Mouse (Mus musculus): ENCODE data around the gene Col8a2.

The Col8a2 gene

DNA sequence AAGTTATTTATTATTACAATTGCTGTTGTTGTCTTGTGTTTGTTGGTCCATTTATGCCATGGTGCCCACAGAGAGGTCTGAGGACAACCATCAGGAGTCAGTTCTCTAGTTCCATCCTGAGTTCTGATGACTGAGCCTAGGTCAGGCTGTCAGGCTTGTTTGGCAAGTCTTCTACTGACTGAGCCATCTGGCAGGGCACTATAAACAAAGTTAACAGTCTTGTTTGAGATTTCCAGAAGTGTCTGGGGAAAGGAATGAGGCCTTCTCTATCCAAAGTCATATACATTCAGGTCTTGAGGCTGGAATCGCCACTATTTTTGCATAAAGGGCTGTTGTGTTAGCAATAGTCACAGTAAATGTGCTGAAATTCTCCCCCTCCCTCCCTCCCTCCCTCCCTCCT lies 45.2 kb downstream of the Col8a2 start:
- no peak for DNase-seq (ENCODE audit: inconsistent ontology term)

DNA sequence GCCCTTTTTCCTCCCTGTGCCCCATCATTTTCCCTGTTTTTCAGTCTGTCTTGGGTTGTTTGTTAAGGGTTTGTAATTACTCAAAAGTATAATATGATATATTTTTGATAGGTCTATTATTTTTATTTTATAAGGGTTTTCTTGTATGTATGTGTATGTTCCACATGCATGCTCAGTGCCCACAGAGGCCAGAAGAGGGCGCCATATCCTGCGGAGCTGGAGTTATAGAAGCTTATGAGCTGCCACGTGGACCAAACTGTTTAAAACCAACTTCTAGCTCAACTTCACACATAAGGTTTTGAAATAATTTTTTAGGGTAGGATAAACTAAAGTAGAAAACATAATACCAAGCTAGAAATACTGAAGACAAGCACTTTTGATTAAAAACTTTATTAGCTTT lies 45.8 kb downstream of the Col8a2 start:
- DNase-seq (ENCODE audit: inconsistent ontology term), result no peak

DNA sequence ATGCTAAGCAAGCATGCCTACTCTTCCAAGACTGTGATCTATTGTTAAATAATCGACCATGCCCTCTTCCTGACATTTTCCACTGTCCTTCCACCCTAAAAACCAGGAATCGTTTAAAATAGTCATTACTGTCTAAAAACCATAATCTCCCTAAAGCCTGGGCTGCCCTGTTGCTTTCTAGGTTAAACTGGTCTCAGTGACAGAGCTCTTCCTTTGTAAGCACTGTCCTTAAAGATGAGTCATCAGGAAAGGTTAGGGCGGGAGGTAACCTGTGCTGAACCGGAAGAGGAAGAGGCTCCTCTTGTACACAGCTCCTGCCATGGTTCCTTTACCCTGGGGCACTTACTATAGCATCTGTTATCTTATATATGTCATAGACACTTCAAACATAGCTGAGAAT lies 52.9 kb downstream of the Col8a2 start:
- DNase-seq (ENCODE audit: inconsistent ontology term), result no peak

DNA sequence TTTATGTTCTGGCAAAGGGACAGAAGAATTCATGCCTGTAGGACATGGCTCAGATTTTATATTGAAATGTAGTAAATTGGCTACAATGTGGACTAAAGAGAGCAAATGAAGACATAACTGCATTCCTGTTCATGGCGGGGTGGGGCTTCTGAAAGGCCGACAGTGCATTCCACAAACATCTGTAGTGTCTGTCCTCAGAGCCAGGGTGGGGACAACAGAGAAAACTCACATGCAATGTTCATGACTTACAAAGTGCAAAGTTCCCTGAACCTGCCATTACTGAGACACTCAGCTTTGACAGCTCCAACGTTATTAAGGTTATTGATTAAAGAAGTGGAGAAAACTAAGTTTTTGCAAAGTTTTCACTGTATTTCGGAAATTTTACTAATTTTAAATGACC lies 56.9 kb downstream of the Col8a2 start:
- DNase-seq (ENCODE audit: inconsistent ontology term), result no peak

DNA sequence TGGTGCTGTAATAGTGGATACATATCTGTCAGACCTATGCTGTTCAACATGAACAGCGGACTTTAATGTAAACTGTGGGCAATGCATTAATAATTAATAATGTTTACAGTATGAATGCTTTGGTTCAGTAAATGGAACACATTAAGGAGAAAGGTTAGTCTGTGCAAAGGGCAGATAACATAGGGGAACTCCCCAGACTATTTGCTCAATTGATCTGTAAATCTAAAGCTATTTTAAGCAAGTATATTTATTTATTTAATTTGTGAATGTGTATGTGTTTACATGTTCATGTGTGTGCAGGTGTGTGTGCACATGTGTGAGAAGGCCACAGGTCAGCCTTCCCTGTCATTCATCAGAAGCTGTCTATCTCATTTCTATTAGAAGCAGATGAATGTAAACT lies 73.5 kb downstream of the Col8a2 start:
- no peak for DNase-seq (ENCODE audit: inconsistent ontology term)
